Mouse (Mus musculus) 3134 (cell line): Measurements from ENCODE around the gene Hnrnph1.

Experiments used
- DNase-seq: peaks from one replicate; pipeline ENCODE4 v3.0.0-alpha.2; 2011; ENCODE audit warnings: low spot score; ENCODE audit not compliant: insufficient read length; ENCODE audit errors: extremely low read depth

Gene Hnrnph1

DNA sequence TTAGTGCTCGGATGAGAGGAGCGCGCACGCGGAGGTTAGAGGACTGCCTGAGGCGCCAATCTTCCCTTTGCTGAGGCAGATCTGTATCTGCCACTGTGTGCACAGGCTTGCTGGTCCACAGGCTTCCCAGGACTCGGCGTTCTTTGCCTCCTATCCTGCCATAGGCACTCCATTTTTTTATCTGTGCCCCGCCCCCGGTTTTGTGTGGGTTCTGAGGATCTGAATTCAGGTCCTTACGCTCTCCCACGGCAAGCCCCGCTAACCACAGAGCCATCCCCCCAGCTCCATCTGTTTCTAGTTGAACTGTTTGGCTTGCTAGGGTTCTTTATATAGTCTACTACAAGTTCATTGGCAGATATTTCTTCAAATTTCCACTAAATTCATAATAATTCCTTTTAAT, 22.0 kb downstream of the Hnrnph1 start:
- no peak for DNase-seq

DNA sequence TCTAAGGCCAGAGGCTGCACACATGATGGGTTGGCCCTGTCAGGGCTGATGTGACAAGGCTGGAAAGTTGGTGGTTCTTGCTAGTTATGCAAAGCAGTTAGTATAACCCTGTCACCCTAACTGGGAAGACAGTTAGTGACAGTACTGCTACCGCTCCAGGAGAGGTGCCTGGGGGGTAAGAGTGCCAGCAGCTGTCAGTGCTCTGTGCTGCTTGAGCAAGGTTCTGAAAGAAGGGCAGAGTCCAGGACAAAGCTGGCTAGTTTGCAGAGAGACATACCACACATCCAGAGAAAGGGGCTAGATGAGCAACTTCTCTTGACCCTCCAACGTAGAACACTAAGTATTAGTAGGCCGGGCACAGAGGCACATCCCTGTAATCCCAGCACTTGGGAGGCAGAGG, 25.7 kb downstream of the Hnrnph1 start:
- no peak for DNase-seq

DNA sequence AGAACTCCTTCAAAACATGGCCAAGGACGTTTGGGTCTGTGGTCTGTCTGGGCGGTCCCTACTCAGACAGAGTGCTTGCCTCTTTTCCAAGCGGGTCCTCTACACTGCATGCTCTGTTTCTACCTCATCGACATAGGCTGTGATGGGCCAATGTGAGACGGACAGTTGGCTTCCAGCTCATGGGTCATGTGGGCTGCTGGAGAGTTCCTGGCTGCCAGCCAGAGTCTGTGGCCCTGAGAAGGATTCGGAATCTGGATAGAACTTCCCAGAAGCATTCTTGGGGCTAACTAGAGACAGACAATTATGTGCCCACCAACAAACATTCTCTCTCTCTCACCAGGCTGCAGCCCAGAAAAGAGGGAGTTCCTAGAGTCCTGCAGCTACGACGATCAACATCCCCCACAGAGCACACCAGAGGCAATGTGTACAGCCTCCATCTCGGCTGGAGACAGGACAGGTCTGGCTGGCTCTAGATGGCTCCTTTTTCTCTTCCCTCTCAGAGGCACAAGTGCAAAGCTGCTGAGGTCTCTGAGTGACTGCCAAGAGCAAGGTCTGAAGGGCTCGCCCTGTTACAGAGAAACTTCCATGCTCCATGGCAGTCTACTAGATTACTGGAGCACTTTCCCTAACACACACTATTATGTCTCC, 26.7 kb downstream of the Hnrnph1 start:
- no peak for DNase-seq

DNA sequence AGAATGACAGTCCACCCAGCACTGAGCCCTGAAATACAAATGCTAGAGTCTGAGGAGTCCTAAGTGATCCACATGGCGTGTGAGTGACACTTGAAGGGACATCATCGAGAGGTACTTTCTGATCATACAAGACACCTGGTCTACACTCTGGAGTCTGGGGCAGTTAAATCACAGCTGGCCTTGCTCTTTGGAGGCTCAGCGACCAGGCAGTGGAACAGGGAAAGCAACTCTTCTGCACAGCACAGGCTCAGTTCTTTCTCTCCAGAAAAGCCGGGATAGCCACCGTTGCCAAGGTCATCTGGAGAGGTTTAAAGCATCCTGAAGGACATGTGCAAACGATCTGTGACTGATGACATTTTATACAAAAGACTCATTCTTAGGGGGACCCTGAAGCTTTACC, 30.4 kb downstream of the Hnrnph1 start:
- no peak for DNase-seq

DNA sequence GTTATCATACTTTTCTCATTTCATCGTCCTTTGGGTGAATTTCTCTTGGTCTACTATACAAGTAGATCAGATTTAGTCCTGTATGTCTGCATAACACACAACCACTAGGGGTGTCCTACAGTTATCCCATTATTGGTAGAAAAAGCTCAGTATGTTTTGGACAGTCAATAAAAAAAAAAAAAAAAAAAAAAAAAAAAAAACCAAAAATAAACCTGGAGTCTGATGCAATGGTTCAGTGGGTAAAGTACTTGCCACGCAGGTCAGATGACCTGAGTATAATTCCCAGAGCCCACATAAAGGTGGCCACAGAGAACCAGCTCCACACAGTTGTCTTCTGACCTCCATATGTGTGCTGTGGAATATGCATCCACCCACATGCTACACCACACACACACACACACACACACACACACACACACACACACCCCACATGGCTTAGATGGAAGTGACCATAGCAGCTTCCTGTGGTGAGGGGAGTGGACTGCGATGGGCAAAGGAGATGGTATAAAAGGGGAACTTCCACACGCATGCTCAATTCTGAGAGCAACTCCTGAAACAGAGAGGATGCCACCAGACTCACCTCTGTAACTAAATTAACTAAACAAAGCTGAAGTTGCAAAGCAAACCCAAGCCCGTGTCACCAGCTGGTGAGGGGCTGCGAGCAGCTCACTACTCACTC, 38.9 kb downstream of the Hnrnph1 start:
- no peak for DNase-seq

DNA sequence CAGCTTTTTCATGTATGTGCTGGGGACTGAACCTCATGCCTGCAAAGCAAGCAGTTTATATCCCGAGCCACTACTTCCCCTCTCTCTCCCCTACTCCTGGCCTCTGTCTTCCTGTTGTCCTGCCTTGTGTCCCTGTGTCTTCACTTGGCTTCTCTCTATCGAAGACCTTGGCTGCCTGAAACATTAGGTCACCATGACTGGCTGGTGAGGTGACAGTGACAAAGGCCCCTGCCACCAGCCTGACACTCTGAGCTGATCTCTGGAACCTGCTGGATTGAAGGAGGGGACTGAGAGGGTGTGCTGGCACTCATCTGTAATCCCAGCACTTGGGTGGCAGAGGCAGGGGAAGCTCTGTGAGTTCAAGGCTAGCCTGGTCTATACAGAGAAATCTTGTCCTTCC, 41.1 kb downstream of the Hnrnph1 start:
- DNase-seq = no peak

DNA sequence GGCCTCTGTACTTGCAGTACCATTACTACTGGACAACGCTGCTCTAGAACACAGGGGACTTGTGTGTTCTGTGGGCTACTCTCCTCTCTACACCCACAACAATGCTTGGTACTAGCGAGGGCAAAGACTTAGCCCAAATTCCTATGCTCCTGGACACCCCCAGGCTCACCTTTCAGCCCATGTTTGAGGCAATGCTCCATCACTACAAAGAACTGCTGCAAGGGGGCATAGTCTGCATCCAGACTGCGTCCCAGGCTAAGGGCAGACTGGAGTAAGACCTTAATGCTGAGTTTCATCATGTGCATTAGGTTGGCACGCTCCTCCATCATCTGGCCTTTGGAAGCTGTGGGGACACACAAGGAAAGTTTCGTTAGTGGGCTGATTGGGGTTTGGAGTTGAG, 44.7 kb downstream of the Hnrnph1 start:
- DNase-seq = no peak

DNA sequence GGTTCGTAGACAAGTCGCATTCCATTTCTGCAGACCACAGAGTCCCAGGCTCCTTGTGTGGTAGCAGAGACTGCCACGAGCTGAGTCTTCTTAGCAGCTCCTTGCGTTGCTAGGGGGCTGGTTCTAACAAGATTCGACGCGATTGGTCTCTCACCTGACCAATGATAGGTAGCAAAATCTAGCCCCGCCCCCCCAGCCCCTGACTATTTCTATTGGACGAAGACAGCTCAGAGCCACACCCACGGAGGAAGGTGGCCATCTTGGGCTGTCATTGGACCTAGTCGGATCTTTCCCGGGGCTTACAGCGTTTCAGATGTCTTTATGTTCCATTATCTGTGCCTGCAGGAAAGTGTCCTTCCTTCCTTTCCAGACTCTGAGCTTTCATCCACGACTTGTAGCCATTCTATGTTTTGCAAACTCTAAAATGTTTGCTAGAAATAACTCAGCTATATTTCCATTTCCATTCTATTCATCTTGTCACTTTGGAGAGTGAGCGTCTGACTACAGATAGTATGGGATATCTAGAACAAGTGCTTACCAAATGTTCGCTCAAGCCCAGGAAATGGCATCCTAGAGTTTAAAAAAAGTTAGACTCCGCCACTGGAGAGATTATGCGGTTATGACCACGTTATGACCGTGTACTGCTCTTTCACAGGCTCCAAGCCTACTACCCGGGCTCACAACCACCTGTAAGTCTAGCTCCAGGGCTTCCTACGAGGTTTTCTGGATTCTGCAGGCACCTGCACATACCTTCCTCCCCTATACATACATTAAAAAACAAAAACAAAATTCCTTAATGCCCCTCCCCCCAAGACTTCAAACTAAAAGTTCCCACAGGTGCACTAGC, 45.4 kb downstream of the Hnrnph1 start:
- no peak for DNase-seq

DNA sequence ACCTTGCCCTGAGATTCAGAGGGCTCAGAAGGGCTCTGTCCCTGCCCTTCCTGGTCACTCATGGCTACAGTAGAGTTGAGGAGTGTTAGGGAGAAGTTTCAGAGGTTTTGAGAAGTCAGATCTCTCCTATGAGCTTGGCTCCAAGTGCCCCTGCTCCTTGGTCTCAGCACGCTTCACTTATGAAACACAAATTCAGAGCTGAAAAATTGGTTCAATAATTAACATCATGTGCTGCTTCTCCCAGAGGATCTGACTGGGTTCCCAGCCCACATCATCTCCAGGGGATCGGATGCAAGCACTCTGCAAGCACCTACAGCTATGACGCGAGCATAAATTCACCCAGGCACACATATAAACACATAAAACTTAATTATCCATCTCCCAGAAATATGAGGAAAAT, 49.3 kb downstream of the Hnrnph1 start:
- DNase-seq = no peak

DNA sequence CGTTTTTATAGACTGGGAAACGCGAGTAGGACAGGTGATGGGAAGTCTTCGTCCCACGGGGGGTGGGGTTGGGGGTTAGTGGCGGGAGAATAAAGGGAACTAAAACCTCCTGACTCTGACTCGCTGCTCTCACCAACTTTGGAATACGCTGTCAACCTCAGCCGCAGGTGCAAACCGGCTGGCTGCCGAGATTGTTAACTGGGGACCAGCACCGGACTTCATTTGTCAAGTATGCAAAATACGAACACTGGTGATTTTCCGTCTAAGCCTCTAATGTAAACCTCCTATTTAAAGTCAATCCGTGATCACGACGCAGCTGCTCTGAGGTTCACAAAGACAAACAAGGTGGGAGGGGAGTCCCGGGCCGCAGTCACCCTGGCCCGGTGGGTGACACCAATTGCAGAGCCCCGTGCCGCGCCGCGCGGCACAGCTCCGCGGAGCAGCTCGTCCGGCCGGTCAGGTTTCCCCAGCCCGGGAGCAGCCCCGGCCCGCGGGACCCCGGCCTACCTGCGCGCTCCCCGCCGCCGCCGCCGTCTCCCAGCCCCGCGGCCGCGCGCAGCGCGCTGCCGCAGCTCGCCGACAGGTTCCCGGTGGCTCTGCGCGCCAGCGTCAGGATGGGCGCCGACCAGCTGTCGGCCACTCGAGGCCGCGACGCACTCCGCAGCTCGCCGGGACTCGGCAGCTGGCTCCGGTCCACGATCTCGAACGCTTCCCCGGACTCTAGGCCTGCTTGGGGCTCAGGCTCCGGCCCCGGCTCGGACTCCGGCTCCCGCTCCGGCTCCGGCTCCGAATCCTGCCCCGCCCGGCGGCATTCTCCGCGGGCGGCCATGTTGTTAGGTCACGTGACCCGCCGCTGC, 53.7 kb downstream of the Hnrnph1 start, which contains the start of gene Rufy1:
TSS of gene Rufy1 (minus strand) at position 849 of the 857 bp plus-strand sequence.
- DNase-seq = peak; percentile 88

DNA sequence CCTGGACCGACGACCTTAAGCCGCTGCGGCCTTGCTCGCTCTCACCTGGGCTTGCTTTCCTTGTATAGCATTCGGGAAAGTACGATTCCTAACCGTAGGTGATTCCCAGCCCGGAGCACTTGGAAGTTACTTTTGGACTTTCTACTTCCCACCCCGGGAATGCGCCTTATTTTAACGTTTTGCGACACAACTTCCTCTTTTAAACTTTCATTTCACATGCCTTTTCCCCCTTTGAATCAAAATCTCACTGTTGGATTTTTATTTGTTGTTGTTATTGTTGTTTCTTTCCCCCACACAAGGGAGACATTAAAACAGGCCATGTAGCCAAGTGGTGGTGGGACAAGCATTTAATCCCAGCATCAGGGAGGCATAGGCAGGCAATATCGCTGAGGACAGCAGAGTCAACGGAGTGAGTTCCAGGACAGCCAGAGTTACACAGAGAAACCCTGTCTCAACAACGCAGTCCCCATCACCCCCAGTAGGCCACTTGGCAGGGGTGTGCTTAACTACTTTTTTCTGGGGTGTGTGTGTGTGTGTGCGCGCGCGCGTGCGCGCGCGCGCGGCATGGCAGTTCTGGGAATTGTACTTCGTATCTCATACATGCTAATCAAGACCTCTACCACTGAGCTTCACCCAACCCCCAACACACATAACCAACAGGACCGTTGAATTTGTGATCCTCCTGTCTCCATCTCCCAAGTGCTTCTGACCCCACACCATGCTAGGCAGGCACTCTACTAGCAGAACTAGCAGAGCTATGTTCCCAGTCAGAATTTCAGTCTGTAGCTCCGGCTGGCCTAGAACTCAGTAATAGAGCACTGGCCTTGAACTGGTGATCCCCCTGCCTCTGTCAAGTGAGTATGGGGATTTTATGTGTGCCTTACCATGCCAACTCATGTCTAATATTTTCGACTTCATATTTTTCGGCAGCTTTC, 54.6 kb downstream of the Hnrnph1 start:
- peak; percentile 77 for DNase-seq

DNA sequence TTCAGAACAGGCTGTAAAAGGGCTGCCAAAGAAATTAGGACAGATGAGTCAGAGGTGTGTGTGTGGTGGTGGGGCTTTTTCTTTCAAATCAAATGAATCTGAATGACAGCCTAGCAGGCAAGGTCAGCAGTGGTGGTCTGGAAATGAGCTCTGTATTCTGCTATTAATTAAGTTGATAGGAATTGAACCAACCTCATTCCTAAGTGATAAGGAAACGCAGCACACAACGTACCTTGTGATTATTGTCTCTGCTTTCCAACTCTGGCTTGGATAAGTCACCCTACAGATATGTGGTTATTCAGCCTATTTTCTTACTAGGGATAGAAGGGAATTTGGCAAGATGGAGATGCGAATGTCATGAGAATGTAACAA, 55.3 kb downstream of the Hnrnph1 start:
- DNase-seq = peak; percentile 46

DNA sequence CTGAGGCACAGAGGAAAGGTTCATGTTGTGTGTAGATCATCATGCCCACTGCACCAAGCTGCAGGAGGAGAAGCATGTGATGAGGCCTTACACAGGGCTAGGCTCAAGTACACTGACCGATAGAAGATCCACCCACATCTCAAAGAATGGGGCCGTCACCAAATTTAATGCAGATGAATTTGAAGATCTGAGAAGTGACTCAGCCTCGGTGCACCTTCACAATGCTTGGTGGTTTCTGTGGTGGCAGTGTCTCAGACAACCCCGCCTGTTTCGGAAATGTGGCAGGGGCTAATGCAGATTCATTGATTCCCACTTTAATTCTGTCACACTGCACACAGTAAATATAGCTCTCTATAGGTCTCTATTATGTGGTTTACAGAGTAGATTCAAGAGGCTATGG, 56.1 kb downstream of the Hnrnph1 start:
- DNase-seq = peak; percentile 27
